Mouse (Mus musculus): ENCODE data around the gene Exoc3l2.

GRCm38 (mm10) chr7:19413525-19413924 is 49.6 kb upstream of the Exoc3l2 start:
- TF ChIP-seq POLR2A (IDR thresholded peaks at IDR 0.05; ENCODE audit: insufficient read depth, low read length) (no peak), CTCF (IDR thresholded peaks at IDR 0.05; ENCODE audit: low read depth, low read length) (no peak)

Data from ES-Bruce4 (cell line).